Mouse (Mus musculus): Measurements from ENCODE around the gene Pm20d1.

DNA sequence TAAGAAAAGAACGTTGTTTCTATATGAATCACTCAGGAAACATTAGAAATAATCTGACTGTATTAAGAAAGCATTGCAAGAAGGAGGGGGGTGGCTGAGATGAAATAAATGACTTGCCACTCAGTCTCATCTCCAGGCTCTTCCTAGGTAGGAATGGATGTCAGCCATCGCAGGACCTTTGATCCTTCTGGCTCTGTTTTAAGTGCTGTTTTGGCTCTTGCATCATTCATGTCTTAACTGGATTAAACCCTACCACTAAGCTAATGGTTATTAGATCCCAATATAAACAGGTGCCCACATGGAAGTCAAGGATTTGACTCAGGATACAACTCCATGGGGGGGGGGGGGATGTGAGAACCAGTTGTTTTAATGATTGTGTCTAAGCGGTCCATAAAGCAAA is 2.0 kb upstream of the Pm20d1 start:
- TF ChIP-seq CTCF (IDR thresholded peaks at IDR 0.05; ENCODE audit: borderline replicate concordance, insufficient read depth, low read length) (no peak), POLR2A (IDR thresholded peaks at IDR 0.05; ENCODE audit: low read depth, low read length) (no peak)
